ENCODE assay signal across 8 mouse cellular contexts in the genomic region with DNA sequence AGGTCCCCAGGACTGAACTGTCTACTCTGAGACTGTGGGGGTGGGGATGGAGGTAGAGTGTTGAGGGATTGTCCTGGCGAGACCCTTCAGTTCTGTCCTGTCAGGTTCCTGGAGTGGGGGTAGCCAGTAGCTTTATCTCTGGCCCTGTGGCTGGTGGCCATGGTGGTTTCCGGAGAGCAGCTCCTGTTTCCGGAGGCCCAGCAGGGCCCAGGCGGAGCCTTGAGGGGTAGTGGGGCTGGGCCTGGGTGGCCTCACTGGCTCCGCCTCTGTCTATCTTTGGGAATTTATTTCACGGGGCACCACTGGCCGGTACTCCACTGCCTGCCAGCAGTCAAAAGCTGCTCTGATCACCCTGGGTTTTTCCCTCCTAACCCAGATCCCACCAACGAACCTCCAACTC. TPM values are rescaled to one million over a fixed set of nuclear protein-coding genes. Genes with fewer than 3 reads are reported as not detected.
DNase-seq lines count a peak whose midpoint lies in the region; ATAC-seq and TF ChIP-seq lines count a peak whose summit lies in the region.

A gene (plus strand): TSS at position 333 of the 400 bp plus-strand sequence.

- peak; percentile 71 for ATAC-seq in lung, embryonic 14.5 days (ENCODE audit: insufficient read depth)
- peak; percentile 50; the same call in 1 of the 2 replicates for ATAC-seq in intestine, embryonic 15.5 days
- ATAC-seq in hindbrain, postnatal 0 days: no peak

- H3K4me2 ChIP-seq in lung, embryonic 14.5 days: no peak within 1 kb of the TSS
- H3K4me2 ChIP-seq in intestine, embryonic 15.5 days (replicated peaks): no peak within 1 kb of the TSS
- no peak within 1 kb of the TSS for H3K4me2 ChIP-seq in hindbrain, postnatal 0 days (ENCODE audit: low read depth, low read length)

- no peak within 1 kb of the TSS for H3K4me3 ChIP-seq in lung, embryonic 14.5 days (ENCODE audit: low read depth, low read length)
- H3K4me3 ChIP-seq in intestine, embryonic 15.5 days (replicated peaks): no peak within 1 kb of the TSS
- no peak within 1 kb of the TSS for H3K4me3 ChIP-seq in macrophage (ENCODE audit: inconsistent target)
- H3K4me3 ChIP-seq in hindbrain, postnatal 0 days (ENCODE audit: low read length): no peak within 1 kb of the TSS

- H3K27ac ChIP-seq in lung, embryonic 14.5 days (ENCODE audit: low read depth): no peak within 1 kb of the TSS
- H3K27ac ChIP-seq in intestine, embryonic 15.5 days: no peak within 1 kb of the TSS
- peak within 1 kb of the TSS; percentile 32 for H3K27ac ChIP-seq in macrophage
- H3K27ac ChIP-seq in hindbrain, postnatal 0 days: no peak within 1 kb of the TSS

- peak; percentile 63 for DNase-seq in lung, embryonic 14.5 days
- no peak for DNase-seq in lung, adult 18-20 months
- peak; percentile 54 for DNase-seq in c-Kit-positive CD71-negative TER-119-negative erythroid progenitor cells, embryonic 14.5 days (ENCODE audit: low read depth)
- DNase-seq in B cell, adult 2 months: no peak
- no peak for DNase-seq in thymus, postnatal 4 days
- DNase-seq in hindbrain, postnatal 0 days (ENCODE audit: low spot score): no peak

- no peaks in the 10 kb centered on the region for H3K27me3 ChIP-seq in lung, embryonic 14.5 days (ENCODE audit: insufficient read depth, low read length)
- H3K27me3 ChIP-seq in intestine, embryonic 15.5 days (replicated peaks): no peaks in the 10 kb centered on the region
- no peaks in the 10 kb centered on the region for H3K27me3 ChIP-seq in hindbrain, postnatal 0 days (ENCODE audit: insufficient read depth, low read length)

- H3K36me3 ChIP-seq in lung, embryonic 14.5 days (ENCODE audit: insufficient read depth): no peaks in the 10 kb centered on the region
- no peaks in the 10 kb centered on the region for H3K36me3 ChIP-seq in intestine, embryonic 15.5 days
- H3K36me3 ChIP-seq in macrophage (ENCODE audit: inconsistent target): no peaks in the 10 kb centered on the region
- no peaks in the 10 kb centered on the region for H3K36me3 ChIP-seq in hindbrain, postnatal 0 days (ENCODE audit: insufficient read depth, low read length)

- no peaks in the 10 kb centered on the region for H3K79me2 ChIP-seq in macrophage (ENCODE audit: inconsistent target)

- peak; percentile 27 for TF ChIP-seq CTCF in lung, embryonic 14.5 days (IDR thresholded peaks at IDR 0.05; ENCODE audit: low read depth)
- TF ChIP-seq CTCF in hindbrain, postnatal 0 days (IDR thresholded peaks at IDR 0.05; ENCODE audit: low read depth): no peak

- no peak within 1 kb of the TSS for H3K9ac ChIP-seq in lung, embryonic 14.5 days
- no peak within 1 kb of the TSS for H3K9ac ChIP-seq in intestine, embryonic 15.5 days
- no peak within 1 kb of the TSS for H3K9ac ChIP-seq in hindbrain, postnatal 0 days (replicated peaks; ENCODE audit: low read length)

- whole genome bisulfite sequencing in lung, embryonic 14.5 days: 38% methylated on average over 8 of the region's 8 CpGs
- 37% methylated on average over 8 of the region's 8 CpGs for WGBS in intestine, embryonic 15.5 days
- 16% methylated on average over 8 of the region's 8 CpGs for WGBS in macrophage (ENCODE audit: missing documents)
- 59% methylated on average over 8 of the region's 8 CpGs for WGBS in hindbrain, postnatal 0 days

- H3K4me1 ChIP-seq in lung, embryonic 14.5 days (ENCODE audit: insufficient read depth): 0 out of 2 replicates have a peak, but pooled peaks cover 7% of the 10 kb centered on the region
- H3K4me1 ChIP-seq in intestine, embryonic 15.5 days (replicated peaks): peaks cover 10% of the 10 kb centered on the region; the same call in 1 of the 2 replicates
- no peaks in the 10 kb centered on the region for H3K4me1 ChIP-seq in hindbrain, postnatal 0 days (ENCODE audit: insufficient read depth, low read length)

- no peaks in the 10 kb centered on the region for H3K9me3 ChIP-seq in lung, embryonic 14.5 days (ENCODE audit: low read depth, low read length)
- H3K9me3 ChIP-seq in intestine, embryonic 15.5 days: no peaks in the 10 kb centered on the region
- H3K9me3 ChIP-seq in hindbrain, postnatal 0 days (ENCODE audit: low read length): no peaks in the 10 kb centered on the region

RNA-seq across cellular contexts. Expression of the gene that starts here (rescaled TPM):
- 1.9 and 2.1 TPM in 2 replicates for polyA plus RNA-seq in lung, embryonic 14.5 days (2014; fragmentation: Nextera tagmentation; extraction: Ambion mirVana)
- 14.3 and 27.7 TPM in 2 replicates for polyA plus RNA-seq in intestine, embryonic 15.5 days (2015; fragmentation: Nextera tagmentation; extraction: Ambion mirVana)
- total RNA-seq in macrophage (2018; cell fraction: chromatin; rRNA removed): 1 to 10 TPM in 6 of 26 experiments, under 1 TPM in 17, not detected in 3; 0.29 to 2.1 (median 0.66) TPM
- total RNA-seq in macrophage (2018; cell fraction: cytosol; rRNA removed): 1 to 10 TPM in 3 of 26 experiments, under 1 TPM in 23; 0.23 to 1.3 (median 0.75) TPM
- 1 to 10 TPM in 18 of 26 experiments, under 1 TPM in 7, not detected in 1; 0.29 to 1.9 (median 1.2) TPM for total RNA-seq in macrophage (2018; cell fraction: nucleus; rRNA removed)
- polyA plus RNA-seq in macrophage (2018): 0.12 to 0.80 TPM (median 0.33 TPM) in 3 replicates
- 0.32 and 1.3 TPM in 2 replicates for total RNA-seq in hindbrain, postnatal 0 days (2014; rRNA removed)
- polyA plus RNA-seq in hindbrain, postnatal 0 days (2015; fragmentation: Nextera tagmentation; extraction: Ambion mirVana): 0.45 and 0.60 TPM in 2 replicates

Comparison
In these comparisons a context has a peak if more than half of its experiments do, and no peak if none do; other contexts are left out.
1. DNase-seq: peak in lung, embryonic 14.5 days (single experiment) and c-Kit-positive CD71-negative TER-119-negative erythroid progenitor cells, embryonic 14.5 days (single experiment); none in lung, adult 18-20 months (0 of 2), B cell, adult 2 months (0 of 2), thymus, postnatal 4 days (single experiment) and hindbrain, postnatal 0 days (single experiment).